ENCODE assay signal across 14 mouse cellular contexts in genomic region chr3:85478731-85479130, GRCm38 (mm10).
"Had no signal": no experiment of that assay in that cellular context is flagged by ENCODE, and none has a peak within 500 bp of the region (broad histone marks: within the 10 kb centered on the region; RNA-seq: fewer than 3 reads in every experiment).

No protein-coding gene starts in this region.

- H3K27me3 ChIP-seq: lung, embryonic 15.5 days; megakaryocyte, embryonic 14.5 days; midbrain, embryonic 13.5 days; midbrain, embryonic 15.5 days; neural tube, embryonic 12.5 days had no signal

- ATAC-seq: lung, postnatal 0 days; midbrain, embryonic 13.5 days; midbrain, embryonic 15.5 days had no signal

- H3K27ac ChIP-seq: lung, embryonic 15.5 days; macrophage; midbrain, embryonic 13.5 days; midbrain, embryonic 15.5 days; neural tube, embryonic 12.5 days had no signal

- H3K4me3 ChIP-seq: lung, embryonic 15.5 days; megakaryocyte, embryonic 14.5 days; midbrain, embryonic 13.5 days; midbrain, embryonic 15.5 days; neural tube, embryonic 12.5 days had no signal

- DNase-seq: lung, adult 2 months; lung, postnatal 14 days; lung, postnatal 36 days; right cerebral cortex, postnatal 14 days; thymus, adult 18-20 months; thymus, postnatal 14 days; thymus, postnatal 36 days had no signal

- H3K4me1 ChIP-seq: lung, embryonic 15.5 days; midbrain, embryonic 13.5 days; midbrain, embryonic 15.5 days; neural tube, embryonic 12.5 days had no signal
